Mouse (Mus musculus) yolk sac, embryonic 10.5 days (tissue): ENCODE measurements around the gene Ercc6l.
A peak's percentile ranks its signal among the peaks of the same experiment; 100 is the strongest.

Experiments
- DNase-seq: peaks from one replicate; pipeline ENCODE4 v3.0.0-alpha.2; 2017; ENCODE audit warnings: low spot score

Ercc6l gene

GRCm38 (mm10) chrX:102156618-102157422, at the start of gene Ercc6l:
Gene Ercc6l, minus strand, starts transcription at chrX:102157091.
- DNase-seq: peak; percentile 90

- no peak for DNase-seq
These were observed 33.9 kb upstream of the Ercc6l start for GRCm38 (mm10) chrX:102190840-102191239.

- DNase-seq: no peak
These were observed 32.7 kb upstream of the Ercc6l start for GRCm38 (mm10) chrX:102189581-102189980.

- peak; percentile 80 for DNase-seq
These were observed 32.0 kb upstream of the Ercc6l start, which contains the start of gene Rps4x for GRCm38 (mm10) chrX:102188712-102189497. Gene Rps4x, minus strand, starts transcription at chrX:102189394.

- no peak for DNase-seq
These were observed 30.3 kb upstream of the Ercc6l start for GRCm38 (mm10) chrX:102187023-102187699.

GRCm38 (mm10) chrX:102182575-102182974, 25.7 kb upstream of the Ercc6l start:
- no peak for DNase-seq

GRCm38 (mm10) chrX:102175538-102176287, 18.8 kb upstream of the Ercc6l start:
- no peak for DNase-seq

GRCm38 (mm10) chrX:102170900-102171299, 14.0 kb upstream of the Ercc6l start:
- DNase-seq: no peak

GRCm38 (mm10) chrX:102170135-102170534, 13.2 kb upstream of the Ercc6l start:
- no peak for DNase-seq

GRCm38 (mm10) chrX:102169724-102170123, 12.8 kb upstream of the Ercc6l start:
- no peak for DNase-seq

GRCm38 (mm10) chrX:102166986-102167385, 10.1 kb upstream of the Ercc6l start:
- DNase-seq: no peak

GRCm38 (mm10) chrX:102166521-102166920, 9.6 kb upstream of the Ercc6l start:
- DNase-seq: no peak

GRCm38 (mm10) chrX:102163529-102163928, 6.6 kb upstream of the Ercc6l start:
- no peak for DNase-seq

GRCm38 (mm10) chrX:102163096-102163495, 6.2 kb upstream of the Ercc6l start:
- DNase-seq: no peak

GRCm38 (mm10) chrX:102160528-102160927, 3.6 kb upstream of the Ercc6l start:
- DNase-seq: no peak

- DNase-seq: peak; percentile 36
These were observed 2.9 kb upstream of the Ercc6l start for GRCm38 (mm10) chrX:102159778-102160177.

GRCm38 (mm10) chrX:102157423-102157791, 516 bp upstream of the Ercc6l start:
- DNase-seq: no peak

- DNase-seq: no peak
These were observed 15.7 kb downstream of the Ercc6l start for GRCm38 (mm10) chrX:102141157-102141556.

GRCm38 (mm10) chrX:102121321-102121720, 35.6 kb downstream of the Ercc6l start:
- no peak for DNase-seq

- peak; percentile 94 for DNase-seq
These were observed 37.6 kb downstream of the Ercc6l start, which contains the start of gene Pin4 for GRCm38 (mm10) chrX:102119042-102119864. Gene Pin4, plus strand, starts transcription at chrX:102119447.

- DNase-seq: no peak
These were observed 41.2 kb downstream of the Ercc6l start for GRCm38 (mm10) chrX:102115676-102116075.
